Mouse (Mus musculus): ENCODE data around the gene Lyz2. TPM values are rescaled to one million over a fixed set of nuclear protein-coding genes. Genes with fewer than 3 reads are reported as not detected.

The Lyz2 gene
- polyA plus RNA-seq, 1 experiment from 2014 or later, result 69.7 TPM

- H3K4me3 ChIP-seq (ENCODE audit: low read depth, low read length), result no peak overlapping the region
- no peak overlapping the region for H3K9ac ChIP-seq (ENCODE audit: low read length)
- H3K4me2 ChIP-seq (ENCODE audit: low read length), result peak overlapping the region; percentile 5
- no peaks in the 10 kb centered on the region for H3K27me3 ChIP-seq (replicated peaks; ENCODE audit: control insufficient read depth, insufficient read depth, low read length)
- DNase-seq (ENCODE audit: low spot score) (no peak), ATAC-seq (replicated peaks; ENCODE audit: low FRiP score, low TSS enrichment, low read depth) (no peak)
- 39% methylated on average over 11 of the region's 11 CpGs for WGBS
- H3K4me1 ChIP-seq (replicated peaks; ENCODE audit: control insufficient read depth, insufficient read depth, low read length), result no peaks in the 10 kb centered on the region
- H3K27ac ChIP-seq (ENCODE audit: low read depth), result no peak overlapping the region
- no peaks in the 10 kb centered on the region for H3K36me3 ChIP-seq (ENCODE audit: control insufficient read depth, insufficient read depth, low read length)
- H3K9me3 ChIP-seq (ENCODE audit: control insufficient read depth, low read length), result no peaks in the 10 kb centered on the region
These were observed 46.3 kb downstream of the Lyz2 start for GRCm38 (mm10) chr10:117235866-117236265.

- H3K4me3 ChIP-seq (ENCODE audit: low read depth, low read length), result no peak overlapping the region
- H3K9me3 ChIP-seq (ENCODE audit: control insufficient read depth, low read length), result no peaks in the 10 kb centered on the region
- H3K9ac ChIP-seq (ENCODE audit: low read length), result no peak overlapping the region
- no peak overlapping the region for H3K27ac ChIP-seq (ENCODE audit: low read depth)
- DNase-seq (ENCODE audit: low spot score) (no peak), ATAC-seq (replicated peaks; ENCODE audit: low FRiP score, low TSS enrichment, low read depth) (no peak)
- no peak overlapping the region for H3K4me2 ChIP-seq (ENCODE audit: low read length)
- H3K4me1 ChIP-seq (replicated peaks; ENCODE audit: control insufficient read depth, insufficient read depth, low read length), result no peaks in the 10 kb centered on the region
- 65% methylated on average over 4 of the region's 4 CpGs for WGBS
- no peaks in the 10 kb centered on the region for H3K36me3 ChIP-seq (ENCODE audit: control insufficient read depth, insufficient read depth, low read length)
- H3K27me3 ChIP-seq (replicated peaks; ENCODE audit: control insufficient read depth, insufficient read depth, low read length), result no peaks in the 10 kb centered on the region
These were observed 47.3 kb downstream of the Lyz2 start for GRCm38 (mm10) chr10:117234825-117235224.

GRCm38 (mm10) chr10:117229826-117230225, 52.3 kb downstream of the Lyz2 start:
- Histone ChIP-seq H3K27me3 (replicated peaks; ENCODE audit: control insufficient read depth, insufficient read depth, low read length) (no peaks in the 10 kb centered on the region), H3K36me3 (ENCODE audit: control insufficient read depth, insufficient read depth, low read length) (no peaks in the 10 kb centered on the region), H3K9ac (ENCODE audit: low read length) (no peak overlapping the region), H3K4me3 (ENCODE audit: low read depth, low read length) (no peak overlapping the region), H3K9me3 (ENCODE audit: control insufficient read depth, low read length) (no peaks in the 10 kb centered on the region), H3K4me2 (ENCODE audit: low read length) (no peak overlapping the region), H3K27ac (ENCODE audit: low read depth) (no peak overlapping the region), H3K4me1 (replicated peaks; ENCODE audit: control insufficient read depth, insufficient read depth, low read length) (no peaks in the 10 kb centered on the region; the same call in 1 of the 2 replicates)
- ATAC-seq (replicated peaks; ENCODE audit: low FRiP score, low TSS enrichment, low read depth) (no peak), DNase-seq (ENCODE audit: low spot score) (no peak)
- 76% methylated on average over 16 of the region's 16 CpGs for WGBS

Other genes starting within 250 kb of the Lyz2 start
- gene Lrrc10, start 237.0 kb downstream of the Lyz2 start, polyA plus RNA-seq (2014; fragmentation: Nextera tagmentation; extraction: Ambion mirVana), result 0.12 TPM in 1 of 2 replicates, not detected in the other
- 280 and 295 TPM in 2 replicates for gene Cct2, start 218.5 kb downstream of the Lyz2 start, polyA plus RNA-seq (2014; fragmentation: Nextera tagmentation; extraction: Ambion mirVana)
- gene Frs2, start 133.8 kb downstream of the Lyz2 start, polyA plus RNA-seq (2014; fragmentation: Nextera tagmentation; extraction: Ambion mirVana), result 28.0 and 28.9 TPM in 2 replicates
- gene Yeats4, start 57.8 kb downstream of the Lyz2 start, polyA plus RNA-seq (2014; fragmentation: Nextera tagmentation; extraction: Ambion mirVana), result 77.5 and 83.2 TPM in 2 replicates
- not detected in 2 replicates for gene 9530003J23Rik, start 43.6 kb downstream of the Lyz2 start, polyA plus RNA-seq (2014; fragmentation: Nextera tagmentation; extraction: Ambion mirVana)
- gene Lyz1, start 10.5 kb upstream of the Lyz2 start, polyA plus RNA-seq (2014; fragmentation: Nextera tagmentation; extraction: Ambion mirVana), result 6.4 and 7.3 TPM in 2 replicates
- 150 and 169 TPM in 2 replicates for gene Cpsf6, start 97.7 kb upstream of the Lyz2 start, polyA plus RNA-seq (2014; fragmentation: Nextera tagmentation; extraction: Ambion mirVana)

Measured in intestine, embryonic 14.5 days (tissue).